Mouse (Mus musculus): ENCODE measurements around the gene Mthfsl.
"Not testable (repeated sequence)": the region's sequence is repeated elsewhere in the genome, so short reads cannot be mapped to it uniquely, and the experiment has no call there.

Gene Mthfsl

DNA sequence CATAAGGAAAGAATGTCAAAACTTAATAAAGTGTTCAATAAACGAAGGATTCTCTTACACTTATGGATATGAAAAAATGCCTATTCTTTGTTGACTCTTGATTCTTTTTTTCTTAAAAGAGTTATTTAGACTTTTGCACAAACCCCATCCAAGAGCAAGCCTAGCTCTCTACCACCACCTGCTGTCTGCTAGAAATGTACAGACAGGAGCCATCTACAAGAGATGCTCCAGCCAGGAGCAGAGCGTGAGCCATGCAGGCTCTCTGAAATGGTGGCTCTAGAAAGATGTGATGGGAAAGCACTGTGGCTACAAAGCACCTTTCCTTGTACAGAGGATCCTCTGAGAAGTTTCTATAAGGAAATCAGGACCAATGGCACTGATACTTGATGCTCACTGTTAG, 21.4 kb downstream of the Mthfsl start:
- not testable (repeated sequence) for DNase-seq (ENCODE audit: extremely low read depth, insufficient read length, low spot score)

DNA sequence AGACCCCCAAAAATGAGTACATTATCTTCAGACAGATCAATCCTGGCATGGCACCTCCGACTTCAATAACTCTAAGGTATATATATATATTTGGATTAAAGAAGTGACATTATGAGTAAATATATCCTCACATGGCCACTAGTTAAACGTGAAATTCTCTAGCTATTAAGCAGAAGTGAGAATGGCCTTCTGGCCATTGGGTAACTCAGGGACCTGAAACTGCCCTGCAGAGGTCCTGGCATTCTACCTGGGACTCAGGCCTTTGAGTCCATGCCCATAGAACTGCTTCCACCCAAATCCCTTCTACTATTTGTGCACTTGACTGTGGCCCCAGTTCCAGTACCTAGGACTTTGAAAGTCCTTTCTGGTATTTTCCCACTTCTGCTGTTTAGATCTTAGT, 28.8 kb downstream of the Mthfsl start:
- DNase-seq (ENCODE audit: extremely low read depth, insufficient read length, low spot score) = not testable (repeated sequence)

DNA sequence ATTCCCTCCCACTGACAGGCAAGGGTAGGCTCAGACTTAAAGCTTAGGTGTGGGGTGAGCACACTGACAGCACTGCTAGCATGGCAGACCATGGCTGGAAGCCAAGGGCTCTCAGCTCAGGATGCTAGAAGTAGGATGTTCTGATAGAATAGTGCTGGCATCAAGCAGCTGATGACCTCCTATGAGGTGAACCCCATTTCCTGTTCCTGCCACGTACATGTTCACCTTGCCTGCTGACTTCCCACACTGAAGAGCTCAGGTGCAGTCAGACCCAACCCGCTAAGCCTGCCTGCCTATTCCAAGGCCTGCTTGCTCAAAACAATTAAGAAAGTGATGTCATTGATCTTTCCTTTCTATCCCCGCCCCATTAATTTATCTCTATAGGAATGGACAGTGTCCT, 30.6 kb downstream of the Mthfsl start:
- not testable (repeated sequence) for DNase-seq (ENCODE audit: extremely low read depth, insufficient read length, low spot score)

DNA sequence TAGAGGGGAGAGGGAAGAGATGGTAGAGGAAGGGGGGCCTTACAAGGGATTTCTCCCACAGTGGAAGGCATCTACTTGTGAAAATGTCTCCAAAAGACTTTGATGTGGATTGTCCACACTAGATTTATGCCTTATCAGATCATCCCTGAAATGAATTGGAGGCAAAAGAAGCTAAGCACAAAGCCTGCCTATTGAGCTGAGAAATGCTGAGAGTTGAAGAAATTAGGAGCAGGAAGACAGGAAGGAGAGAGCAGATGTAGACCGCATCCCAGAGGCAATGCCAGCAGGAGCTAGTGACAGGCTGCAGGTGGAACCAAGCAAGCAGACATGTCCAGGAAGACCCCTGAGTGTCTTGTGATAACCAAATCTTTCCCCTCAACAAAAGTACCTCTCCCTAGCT, 33.4 kb downstream of the Mthfsl start:
- not testable (repeated sequence) for DNase-seq (ENCODE audit: extremely low read depth, insufficient read length, low spot score)

DNA sequence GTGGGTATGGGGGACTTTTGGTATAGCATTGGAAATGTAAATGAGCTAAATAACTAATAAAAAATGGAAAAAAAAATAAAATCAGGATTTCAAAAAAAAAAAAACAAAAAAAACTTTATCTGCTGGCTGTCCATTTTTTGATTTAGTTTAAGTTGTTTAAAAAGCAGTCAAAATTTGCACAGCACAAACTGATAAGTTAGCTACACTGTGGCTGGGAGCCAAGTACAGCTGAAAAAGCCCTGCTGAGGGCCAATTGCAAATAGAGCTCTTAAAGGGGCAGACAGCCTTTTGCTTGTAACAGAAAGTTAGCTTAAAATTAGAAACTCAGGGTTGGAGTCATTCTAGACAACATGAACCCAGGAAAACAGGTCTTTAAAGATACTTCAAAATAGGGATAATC, 61.8 kb downstream of the Mthfsl start:
- not testable (repeated sequence) for DNase-seq (ENCODE audit: extremely low read depth, insufficient read length, low spot score)

DNA sequence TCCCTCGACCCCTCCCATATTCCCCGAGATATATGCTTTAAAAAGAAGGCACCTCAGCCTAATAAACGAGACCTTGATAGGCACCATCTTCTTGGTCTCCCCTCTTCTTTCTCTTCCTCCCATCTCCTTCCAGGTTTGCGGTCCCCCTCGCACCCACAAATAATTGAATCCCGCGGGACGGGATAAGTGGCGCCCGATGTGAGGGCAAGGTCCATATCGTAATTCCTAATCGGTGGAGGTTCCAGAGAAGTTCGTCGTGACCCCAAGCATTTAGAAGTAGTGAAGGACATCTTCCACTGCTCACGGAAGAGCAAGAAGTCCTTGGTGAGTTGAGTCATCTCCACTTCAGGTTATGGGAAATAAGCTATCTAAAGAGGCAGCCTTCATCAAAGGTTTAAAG, 69.4 kb downstream of the Mthfsl start:
- DNase-seq (ENCODE audit: extremely low read depth, insufficient read length, low spot score) = not testable (repeated sequence)

All from 3134 (cell line).